ENCODE assay signal across 20 mouse cellular contexts in the genomic region with DNA sequence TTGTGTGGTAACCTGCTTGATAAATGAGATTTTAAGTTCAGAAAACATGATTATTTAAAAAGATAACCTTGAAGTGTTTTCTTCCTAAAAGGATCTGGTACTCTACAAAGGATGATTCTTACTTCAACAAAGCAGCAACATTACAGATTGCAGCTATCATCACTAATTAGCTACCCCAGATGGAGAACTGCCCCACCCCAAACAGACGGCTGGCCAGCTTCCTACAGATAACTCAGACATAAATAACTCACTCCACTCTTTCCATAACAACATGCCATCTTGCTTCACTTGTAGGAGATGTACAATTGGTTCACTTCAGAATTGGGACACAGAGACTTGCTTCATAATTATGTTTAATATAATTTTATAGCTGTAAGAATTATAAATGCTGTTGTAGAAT.
DNase-seq lines count a peak whose midpoint lies in the region; ATAC-seq and TF ChIP-seq lines count a peak whose summit lies in the region.
"Had no signal": no experiment of that assay in that cellular context is flagged by ENCODE, and none has a peak within 500 bp of the region (broad histone marks: within the 10 kb centered on the region; RNA-seq: fewer than 3 reads in every experiment).

No protein-coding gene starts in this region.

- TF ChIP-seq CTCF in heart, postnatal 0 days (IDR thresholded peaks at IDR 0.05; ENCODE audit: low read depth) = no peak

- no peak overlapping the region for H3K4me2 ChIP-seq in heart, postnatal 0 days (ENCODE audit: low read depth, low read length)
- no peak overlapping the region for H3K4me2 ChIP-seq in heart, embryonic 11.5 days
- H3K4me2 ChIP-seq: forebrain, embryonic 12.5 days; heart, embryonic 15.5 days; hindbrain, embryonic 14.5 days; intestine, embryonic 15.5 days; kidney, embryonic 15.5 days; lung, embryonic 15.5 days had no signal

- TF ChIP-seq EP300 in heart, postnatal 0 days (IDR thresholded peaks at IDR 0.05; ENCODE audit: low read depth) = no peak

- 5% methylated on average over 1 of the region's 1 CpGs for whole genome bisulfite sequencing in heart, postnatal 0 days
- WGBS in heart, embryonic 11.5 days (ENCODE audit: insufficient replicate concordance) = 3% methylated on average over 1 of the region's 1 CpGs

- no peaks in the 10 kb centered on the region for H3K27me3 ChIP-seq in heart, postnatal 0 days (ENCODE audit: control insufficient read depth, insufficient read depth, low read length)
- no peaks in the 10 kb centered on the region for H3K27me3 ChIP-seq in heart, embryonic 11.5 days (ENCODE audit: control insufficient read depth, insufficient read depth, low read length)
- H3K27me3 ChIP-seq: forebrain, embryonic 12.5 days; heart, embryonic 15.5 days; intestine, embryonic 15.5 days; kidney, embryonic 15.5 days; lung, embryonic 15.5 days had no signal

- no peak overlapping the region for H3K27ac ChIP-seq in heart, postnatal 0 days (ENCODE audit: low read depth)
- H3K27ac ChIP-seq in heart, embryonic 11.5 days (ENCODE audit: low read depth, low read length) = no peak overlapping the region
- H3K27ac ChIP-seq: forebrain, embryonic 12.5 days; heart, embryonic 15.5 days; hindbrain, embryonic 14.5 days; intestine, embryonic 15.5 days; kidney, embryonic 15.5 days; liver, embryonic 14.5 days; lung, embryonic 15.5 days had no signal

- no peaks in the 10 kb centered on the region for H3K36me3 ChIP-seq in heart, postnatal 0 days (replicated peaks; ENCODE audit: control insufficient read depth, insufficient read depth, low read length)
- H3K36me3 ChIP-seq in heart, embryonic 11.5 days (ENCODE audit: control insufficient read depth, insufficient read depth, low read length) = no peaks in the 10 kb centered on the region
- H3K36me3 ChIP-seq: forebrain, embryonic 12.5 days; heart, embryonic 15.5 days; intestine, embryonic 15.5 days; kidney, embryonic 15.5 days; lung, embryonic 15.5 days had no signal

- H3K4me3 ChIP-seq in heart, postnatal 0 days (ENCODE audit: low read depth, low read length) = no peak overlapping the region
- H3K4me3 ChIP-seq in heart, embryonic 11.5 days (ENCODE audit: low read depth, low read length) = no peak overlapping the region
- H3K4me3 ChIP-seq: forebrain, embryonic 12.5 days; heart, embryonic 15.5 days; intestine, embryonic 15.5 days; kidney, embryonic 15.5 days; lung, embryonic 15.5 days had no signal

- DNase-seq in heart, postnatal 0 days (ENCODE audit: low spot score) = peak; percentile 7
- peak; percentile 33 for DNase-seq in MN1 (ENCODE audit: low spot score)
- peak; percentile 58 for DNase-seq in brain, adult 2 months (ENCODE audit: low read depth, low spot score)
- peak; percentile 33 for DNase-seq in layer of hippocampus, adult 9-10 months (ENCODE audit: low spot score)
- DNase-seq in adrenal gland, adult 8-10 months = no peak
- no peak for DNase-seq in yolk sac, embryonic 10.5 days (ENCODE audit: low spot score)
- DNase-seq: adrenal gland, adult 2 months; cerebellum, adult 9-11 months; gastrocnemius, postnatal 25 days; lung, postnatal 4 days; thymus, adult 2 months had no signal

- H3K4me1 ChIP-seq in heart, postnatal 0 days (ENCODE audit: control insufficient read depth, insufficient read depth) = no peaks in the 10 kb centered on the region
- H3K4me1 ChIP-seq in heart, embryonic 11.5 days (ENCODE audit: control insufficient read depth, insufficient read depth, low read length) = no peaks in the 10 kb centered on the region
- H3K4me1 ChIP-seq: forebrain, embryonic 12.5 days; intestine, embryonic 15.5 days; kidney, embryonic 15.5 days; lung, embryonic 15.5 days had no signal

- no peak overlapping the region for H3K9ac ChIP-seq in heart, postnatal 0 days (replicated peaks; ENCODE audit: low read depth, low read length)
- H3K9ac ChIP-seq in heart, embryonic 11.5 days (ENCODE audit: low read depth, low read length) = no peak overlapping the region
- H3K9ac ChIP-seq: forebrain, embryonic 12.5 days; heart, embryonic 15.5 days; hindbrain, embryonic 14.5 days; intestine, embryonic 15.5 days; kidney, embryonic 15.5 days; liver, embryonic 14.5 days; lung, embryonic 15.5 days had no signal

- ATAC-seq in heart, postnatal 0 days (ENCODE audit: insufficient read depth, low read depth) = peak; percentile 47; the same call in 1 of the 2 replicates
- no peak for ATAC-seq in heart, embryonic 11.5 days (replicated peaks; ENCODE audit: insufficient number of reproducible peaks, low FRiP score, low TSS enrichment)
- ATAC-seq: intestine, embryonic 15.5 days; midbrain, embryonic 16.5 days had no signal

- H3K9me3 ChIP-seq in heart, postnatal 0 days (replicated peaks; ENCODE audit: control insufficient read depth, low read length) = no peaks in the 10 kb centered on the region
- H3K9me3 ChIP-seq in heart, embryonic 11.5 days (replicated peaks; ENCODE audit: control insufficient read depth, low read length) = no peaks in the 10 kb centered on the region
- H3K9me3 ChIP-seq: forebrain, embryonic 12.5 days; heart, embryonic 15.5 days; intestine, embryonic 15.5 days; kidney, embryonic 15.5 days; lung, embryonic 15.5 days had no signal

Comparison
In these comparisons a context has a peak if more than half of its experiments do, and no peak if none do; other contexts are left out.
1. DNase-seq: peak in heart, postnatal 0 days (single experiment), MN1 (single experiment), brain, adult 2 months (single experiment) and layer of hippocampus, adult 9-10 months (single experiment); none in adrenal gland, adult 8-10 months (single experiment) and yolk sac, embryonic 10.5 days (single experiment).